9 mouse cellular contexts compared by ENCODE assay signal in the genomic region with DNA sequence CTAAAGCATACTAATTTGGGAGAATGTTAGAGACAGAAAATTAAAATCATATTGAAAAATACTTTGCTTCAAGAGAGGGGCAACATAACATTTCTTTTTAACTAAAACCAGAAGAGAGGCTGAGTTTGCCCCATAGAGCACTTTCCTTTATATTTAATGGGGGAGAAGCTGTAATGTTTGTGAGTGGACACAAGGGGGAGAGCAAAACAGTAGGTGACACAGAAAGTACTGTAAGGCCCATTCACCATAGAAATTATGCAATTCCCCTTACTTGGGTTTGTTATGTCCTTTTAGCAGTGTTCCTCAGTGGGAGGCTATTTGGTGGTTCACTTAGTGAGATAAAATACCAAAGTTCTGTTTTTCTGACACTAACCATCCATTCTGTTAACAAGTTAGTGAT. TPM values are rescaled to one million over a fixed set of nuclear protein-coding genes. Genes with fewer than 3 reads are reported as not detected.
DNase-seq lines count a peak whose midpoint lies in the region; ATAC-seq and TF ChIP-seq lines count a peak whose summit lies in the region.
"Had no signal": no experiment of that assay in that cellular context is flagged by ENCODE, and none has a peak within 500 bp of the region (broad histone marks: within the 10 kb centered on the region; RNA-seq: fewer than 3 reads in every experiment).

No protein-coding gene starts in this region.

- no peak for ATAC-seq in liver, embryonic 14.5 days (ENCODE audit: insufficient read depth)
- no peak for ATAC-seq in liver, embryonic 12.5 days

- H3K4me1 ChIP-seq in liver, embryonic 14.5 days (replicated peaks; ENCODE audit: control insufficient read depth in 2 of 2, insufficient read depth in 2 of 2, low read length in 1 of 2), result no peaks in the 10 kb centered on the region
- H3K4me1 ChIP-seq in liver, embryonic 12.5 days, result no peaks in the 10 kb centered on the region

- peak; percentile 33; the same call in 1 of the 2 replicates for TF ChIP-seq CTCF in liver, embryonic 14.5 days (IDR thresholded peaks at IDR 0.05; ENCODE audit: low read depth)

- DNase-seq in gastrocnemius, adult 18-20 months (ENCODE audit: low spot score), result peak; percentile 3
- no peak for DNase-seq in gastrocnemius, postnatal 14 days
- DNase-seq in liver, embryonic 14.5 days (ENCODE audit: low read depth in 3 of 3, low spot score in 3 of 3), result no peak
- peak; percentile 66 for DNase-seq in NIH3T3 (ENCODE audit: low read depth)
- peak; percentile 26 for DNase-seq in lung, postnatal 36 days
- DNase-seq in frontal cortex, postnatal 36 days (ENCODE audit: low spot score in 2 of 2), result no peak
- DNase-seq in frontal cortex, postnatal 14 days (ENCODE audit: low spot score in 2 of 2), result no peak

- no peaks in the 10 kb centered on the region for H3K9me3 ChIP-seq in liver, embryonic 14.5 days (ENCODE audit: control insufficient read depth, low read length)
- H3K9me3 ChIP-seq in liver, embryonic 12.5 days (replicated peaks), result no peaks in the 10 kb centered on the region

- H3K36me3 ChIP-seq in liver, embryonic 14.5 days (replicated peaks; ENCODE audit: control insufficient read depth, insufficient read depth, low read depth), result no peaks in the 10 kb centered on the region
- no peaks in the 10 kb centered on the region for H3K36me3 ChIP-seq in liver, embryonic 12.5 days

- H3K4me2 ChIP-seq in liver, embryonic 14.5 days (ENCODE audit: low read depth), result no peak overlapping the region
- H3K4me2 ChIP-seq in liver, embryonic 12.5 days, result no peak overlapping the region

- intact Hi-C loops in gastrocnemius, postnatal 14 days (cut with DNase I; ENCODE audit: low total_unique reads), result no loop called here

- no peak overlapping the region for H3K4me3 ChIP-seq in liver, embryonic 14.5 days (ENCODE audit: insufficient read depth in 1 of 2, low read depth in 2 of 2, low read length in 2 of 2)
- H3K4me3 ChIP-seq in liver, embryonic 12.5 days, result no peak overlapping the region

- no peak overlapping the region for H3K27ac ChIP-seq in liver, embryonic 14.5 days
- H3K27ac ChIP-seq in liver, embryonic 12.5 days, result no peak overlapping the region

- no peak overlapping the region for H3K9ac ChIP-seq in liver, embryonic 14.5 days (replicated peaks)
- no peak overlapping the region for H3K9ac ChIP-seq in liver, embryonic 12.5 days

- TF ChIP-seq EP300 in liver, embryonic 14.5 days (IDR thresholded peaks at IDR 0.05; ENCODE audit: low read depth), result no peak

- no peaks in the 10 kb centered on the region for H3K27me3 ChIP-seq in liver, embryonic 14.5 days (ENCODE audit: control insufficient read depth, insufficient read depth, low read length)
- no peaks in the 10 kb centered on the region for H3K27me3 ChIP-seq in liver, embryonic 12.5 days (replicated peaks)

RNA-seq across cellular contexts. Expression of gene Tcaf3, which starts 14.7 kb away (rescaled TPM):
- total RNA-seq in gastrocnemius, adult 18-20 months (2021), result not detected
- not detected for total RNA-seq in gastrocnemius, postnatal 14 days (2021)
- not detected in 2 replicates for polyA plus RNA-seq in liver, embryonic 14.5 days (2012; rRNA removed)
- polyA plus RNA-seq in liver, embryonic 14.5 days (2014; fragmentation: Nextera tagmentation; extraction: Ambion mirVana), result not detected in 2 replicates
- polyA plus RNA-seq in liver, embryonic 12.5 days (2016; fragmentation: Nextera tagmentation; extraction: Ambion mirVana), result not detected in 2 replicates
- polyA plus RNA-seq: kidney, embryonic 16.5 days had no signal

RNA-seq across cellular contexts. Expression of gene Tcaf2, which starts 32.8 kb away (rescaled TPM):
- 1 to 10 TPM; 1.7 to 2.0 TPM for total RNA-seq in gastrocnemius, adult 18-20 months (2021)
- 1 to 10 TPM; 4.4 to 4.6 TPM for total RNA-seq in gastrocnemius, postnatal 14 days (2021)
- polyA plus RNA-seq in liver, embryonic 14.5 days (2012; rRNA removed), result 0.07 and 0.12 TPM in 2 replicates
- 0.04 and 0.06 TPM in 2 replicates for polyA plus RNA-seq in liver, embryonic 14.5 days (2014; fragmentation: Nextera tagmentation; extraction: Ambion mirVana)
- polyA plus RNA-seq in liver, embryonic 12.5 days (2016; fragmentation: Nextera tagmentation; extraction: Ambion mirVana), result 0.46 and 0.53 TPM in 2 replicates

Comparison
In these comparisons a context has a peak if more than half of its experiments do, and no peak if none do; other contexts are left out.
1. DNase-seq: peak in gastrocnemius, adult 18-20 months (single experiment), NIH3T3 (single experiment) and lung, postnatal 36 days (single experiment); none in gastrocnemius, postnatal 14 days (single experiment), liver, embryonic 14.5 days (0 of 3), frontal cortex, postnatal 36 days (0 of 2) and frontal cortex, postnatal 14 days (0 of 2).